Mouse (Mus musculus) CH12.LX (cell line): ENCODE measurements around the gene Ikzf2.

Experiments used
- BHLHE40 ChIP-seq: IDR thresholded peaks from 2 replicates; pipeline ENCODE4 v1.6.1; 2011; ENCODE audit warnings: mild to moderate bottlenecking, low read depth, low read length, improper control_type of control experiment
- ETS1 ChIP-seq: conservative IDR thresholded peaks from 2 replicates; pipeline ENCODE4 v1.6.1; 2012; ENCODE audit warnings: low read depth, mild to moderate bottlenecking, inconsistent platforms, low read length, improper control_type of control experiment, moderate library complexity
- HCFC1 ChIP-seq: IDR thresholded peaks from 2 replicates; pipeline ENCODE4 v1.6.1; 2012; ENCODE audit warnings: low read depth, mild to moderate bottlenecking, inconsistent platforms, low read length, improper control_type of control experiment
- PAX5 ChIP-seq: IDR thresholded peaks from 2 replicates; pipeline ENCODE4 v1.6.1; 2012; ENCODE audit warnings: low read length, inconsistent platforms, mixed read lengths
- POLR2A ChIP-seq: IDR thresholded peaks from 2 replicates; pipeline ENCODE4 v1.6.1; 2011; ENCODE audit warnings: low read depth, mild to moderate bottlenecking, improper control_type of control experiment, low read length

- no peak for TF ChIP-seq POLR2A
- no peak for TF ChIP-seq ETS1
- no peak for TF ChIP-seq BHLHE40
- no peak for TF ChIP-seq HCFC1
- no peak for TF ChIP-seq PAX5
Observed at GRCm38 (mm10) chr1:69629513-69629912, 57.5 kb downstream of the Ikzf2 start.
